Mouse (Mus musculus) large intestine, adult 2 months (tissue): ENCODE results near the gene Olfr221. TPM values are rescaled to one million over a fixed set of nuclear protein-coding genes. Genes with fewer than 3 reads are reported as not detected.

Experiments used
- DNase-seq: peaks from one replicate; pipeline ENCODE4 v3.0.0-alpha.2; 2012; ENCODE audit warnings: low read depth, low spot score
- WGBS: fragments of 180-500 bp; shearing (Covaris S2); methylation state at CpG from one replicate; pipeline ENCODE4 v1.1.7; 2018; 5-methylcytosine and 5-hydroxymethylcytosine counted together
- polyA plus RNA-seq: library from polyadenylated mRNA; depleted of rRNA; stranded (reverse); fragments of >200 nt; gene quantifications from 2 replicates; pipeline ENCODE4 v1.2.3, GENCODE M21; 2012

Olfr221 gene
- polyA plus RNA-seq, 1 experiment: not detected

DNA sequence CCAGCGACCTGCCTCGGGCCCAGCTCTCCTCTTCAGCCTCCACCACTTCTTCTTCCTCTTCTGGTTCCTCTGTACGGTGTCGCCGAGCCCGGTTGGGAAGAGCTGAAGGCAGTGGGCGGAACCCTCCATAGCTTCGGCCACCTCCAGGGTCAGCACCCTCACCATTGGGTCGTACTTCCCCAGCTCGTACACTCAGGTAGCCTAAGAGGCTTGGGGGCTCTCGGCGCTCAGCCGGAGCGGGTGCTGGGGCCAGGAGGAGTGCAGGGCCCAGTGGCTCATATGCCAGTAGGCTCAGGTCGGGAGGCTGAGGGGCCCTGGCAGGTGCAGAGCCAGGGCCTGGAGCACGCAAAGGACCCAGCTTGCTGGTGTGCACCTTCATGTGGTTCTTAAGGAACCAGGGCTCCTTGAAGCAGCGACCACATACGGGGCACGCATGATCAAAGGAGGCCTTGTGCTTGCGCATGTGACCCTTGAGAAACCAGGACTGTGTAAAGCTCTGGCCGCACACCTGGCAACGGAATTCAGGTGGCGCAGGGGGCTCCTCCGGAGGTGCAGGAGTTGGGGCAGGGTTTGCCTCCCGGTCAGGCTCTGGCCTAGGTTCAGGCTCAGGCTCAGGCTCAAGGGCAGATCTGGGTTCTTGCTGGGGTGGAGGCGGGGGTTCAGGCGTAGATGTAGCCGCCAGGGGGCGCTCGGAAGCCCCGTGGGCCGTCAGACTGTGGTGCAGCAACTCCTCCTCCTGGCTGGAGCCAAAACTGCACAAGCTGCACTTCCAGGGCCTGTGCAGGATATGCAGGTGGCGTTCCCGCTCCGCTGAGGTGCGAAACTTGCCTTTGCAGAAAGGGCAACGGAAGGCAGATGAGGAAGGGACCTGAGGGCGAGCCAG is 33.7 kb downstream of the Olfr221 start:
- DNase-seq: no peak
- WGBS: 51% methylated on average over 38 of the region's 38 CpGs

DNA sequence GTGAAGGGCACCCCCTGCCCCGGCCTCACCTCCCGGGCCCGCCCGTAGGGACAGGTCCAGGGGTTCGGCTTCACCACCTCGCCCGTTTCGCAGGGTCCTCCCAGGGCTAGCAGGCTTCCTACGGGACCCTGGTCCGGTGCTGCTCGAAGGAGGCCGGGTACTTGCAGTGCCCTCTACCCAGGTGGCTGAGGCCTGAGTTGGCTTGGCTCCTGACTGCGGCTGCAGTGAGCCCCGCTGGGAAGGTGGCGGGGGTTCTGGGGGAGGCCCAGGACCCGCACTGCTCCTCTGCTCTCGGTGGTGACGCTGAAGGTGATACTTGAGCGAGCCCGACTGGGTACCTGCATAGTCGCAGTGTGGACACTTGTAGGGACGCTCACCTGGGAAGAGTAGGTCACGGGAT is 35.5 kb downstream of the Olfr221 start:
- WGBS: 93% methylated on average over 23 of the region's 23 CpGs
- no peak for DNase-seq

DNA sequence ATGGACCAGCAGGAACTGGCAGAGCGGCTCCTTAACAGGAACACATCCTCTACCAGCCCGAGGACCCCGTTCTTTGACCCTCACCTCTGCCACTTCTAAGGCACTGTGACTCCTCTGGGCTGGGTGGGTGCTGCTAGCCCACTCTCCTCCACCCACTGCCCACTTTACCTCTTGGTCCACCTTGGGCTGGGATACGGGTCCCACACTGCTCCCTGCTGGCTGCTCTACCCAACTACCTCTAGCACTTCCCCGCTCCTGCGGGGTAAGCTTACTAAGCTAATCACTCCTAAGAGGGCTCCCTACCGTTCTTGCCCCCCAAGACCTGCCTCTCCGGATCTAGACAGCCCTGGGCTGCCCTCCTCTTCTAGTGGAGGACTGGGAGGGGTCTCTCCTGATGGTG is 36.0 kb downstream of the Olfr221 start:
- 81% methylated on average over 8 of the region's 8 CpGs for WGBS

DNA sequence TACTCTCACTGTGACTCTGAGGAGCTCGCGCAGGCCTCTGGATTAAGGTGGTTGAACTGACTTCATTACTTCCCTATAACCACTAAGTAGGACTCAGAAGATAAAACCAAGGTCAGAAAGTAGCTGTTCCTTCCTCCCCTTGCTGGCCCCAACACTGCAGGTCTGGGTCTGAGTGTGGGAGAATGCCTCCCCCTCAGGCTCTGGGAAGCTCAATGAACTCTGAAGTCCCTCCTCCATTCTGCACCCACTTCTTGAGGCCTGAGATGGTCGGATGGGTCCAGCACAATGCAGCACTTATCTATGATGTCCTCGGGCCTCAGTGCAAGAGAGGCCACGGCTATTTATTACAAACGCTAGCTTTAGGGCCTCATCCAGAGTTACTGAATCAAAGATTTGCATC is 36.6 kb downstream of the Olfr221 start:
- no peak for DNase-seq
- WGBS: 78% methylated on average over 6 of the region's 6 CpGs

More for the DNA sequence above, 36.0 kb downstream of the Olfr221 start:
- no peak for DNase-seq

DNA sequence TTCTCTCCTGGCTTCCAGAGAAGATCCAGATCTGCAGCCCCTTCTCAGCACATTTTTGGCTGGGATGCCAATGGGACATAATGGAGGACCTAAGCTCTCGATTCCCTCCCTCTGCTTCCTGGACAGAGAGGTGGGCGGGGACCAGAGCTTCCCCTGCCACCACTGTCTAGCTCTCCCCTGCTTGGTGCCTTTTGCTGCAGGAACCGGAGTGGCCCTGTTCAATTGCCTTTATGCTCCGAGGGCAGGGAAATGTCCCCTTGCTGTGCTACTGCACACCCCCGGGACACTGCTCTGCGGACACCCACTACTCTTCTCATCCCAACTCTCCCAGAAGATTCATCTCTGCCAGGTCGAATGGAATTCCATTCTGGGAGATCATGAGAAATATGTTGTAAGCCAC is 37.1 kb downstream of the Olfr221 start:
- 69% methylated on average over 7 of the region's 7 CpGs for WGBS
- DNase-seq: no peak

DNA sequence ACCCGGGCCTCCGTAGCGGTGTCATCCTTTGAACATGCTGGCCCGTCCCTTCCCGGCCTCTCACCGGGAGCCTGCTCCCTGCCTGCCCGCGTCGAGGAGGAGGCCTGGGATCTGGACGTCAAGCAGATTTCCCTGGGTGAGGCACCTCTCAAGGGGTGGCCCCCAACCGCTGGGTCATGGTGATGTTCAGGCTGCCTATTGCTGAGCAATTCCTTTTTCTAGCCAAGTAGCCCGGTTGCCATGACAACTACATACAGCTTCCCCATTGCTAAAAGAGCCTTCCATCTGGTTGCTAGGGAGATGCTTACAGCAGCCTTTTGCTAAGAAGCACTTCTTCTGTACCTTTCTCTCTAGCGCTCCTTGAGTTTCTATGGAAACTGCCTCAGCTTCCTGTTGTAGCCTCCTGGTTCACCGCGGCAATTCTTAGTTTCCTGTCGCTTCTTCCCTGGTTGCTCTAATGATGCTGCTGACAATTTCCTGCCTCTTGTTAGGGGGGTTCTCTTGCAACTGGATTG is 38.2 kb downstream of the Olfr221 start:
- DNase-seq: no peak
- WGBS: 77% methylated on average over 16 of the region's 16 CpGs

DNA sequence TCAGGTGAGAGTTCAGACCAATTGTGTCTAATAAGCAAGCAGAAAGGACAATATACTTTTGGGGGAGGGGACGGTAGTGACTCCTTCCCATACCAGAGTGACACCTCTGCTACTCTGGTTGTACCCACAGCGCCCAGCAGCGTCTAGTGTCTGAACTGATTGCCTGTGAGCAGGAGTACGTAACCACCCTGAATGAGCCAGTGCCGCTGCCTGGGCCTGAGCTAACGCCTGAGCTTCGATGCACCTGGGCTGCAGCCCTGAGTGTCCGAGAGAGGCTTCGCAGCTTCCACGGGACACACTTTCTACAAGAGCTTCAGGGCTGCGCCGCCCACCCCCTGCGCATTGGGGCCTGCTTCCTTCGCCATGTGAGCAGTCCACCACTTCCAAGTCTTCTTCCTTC is 44.8 kb downstream of the Olfr221 start:
- DNase-seq: no peak
- 96% methylated on average over 14 of the region's 14 CpGs for WGBS

DNA sequence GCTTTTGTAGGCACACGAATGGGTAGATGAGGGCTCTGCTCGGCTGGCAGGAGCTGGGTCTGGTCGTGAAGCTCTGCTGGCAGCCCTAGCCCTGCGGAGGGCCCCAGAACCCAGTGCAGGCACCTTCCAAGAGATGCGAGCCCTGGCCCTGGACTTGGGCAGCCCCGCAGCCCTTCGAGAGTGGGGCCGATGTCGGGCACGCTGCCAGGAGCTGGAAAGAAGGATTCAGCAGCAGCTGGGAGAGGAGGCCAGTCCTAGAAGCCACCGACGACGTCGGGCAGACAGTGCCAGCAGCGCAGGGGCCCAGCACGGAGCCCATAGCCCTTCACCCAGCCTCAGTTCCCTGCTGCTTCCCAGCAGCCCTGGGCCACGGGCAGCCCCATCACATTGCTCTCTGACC is 45.4 kb downstream of the Olfr221 start:
- WGBS: 68% methylated on average over 17 of the region's 17 CpGs
- DNase-seq: no peak

DNA sequence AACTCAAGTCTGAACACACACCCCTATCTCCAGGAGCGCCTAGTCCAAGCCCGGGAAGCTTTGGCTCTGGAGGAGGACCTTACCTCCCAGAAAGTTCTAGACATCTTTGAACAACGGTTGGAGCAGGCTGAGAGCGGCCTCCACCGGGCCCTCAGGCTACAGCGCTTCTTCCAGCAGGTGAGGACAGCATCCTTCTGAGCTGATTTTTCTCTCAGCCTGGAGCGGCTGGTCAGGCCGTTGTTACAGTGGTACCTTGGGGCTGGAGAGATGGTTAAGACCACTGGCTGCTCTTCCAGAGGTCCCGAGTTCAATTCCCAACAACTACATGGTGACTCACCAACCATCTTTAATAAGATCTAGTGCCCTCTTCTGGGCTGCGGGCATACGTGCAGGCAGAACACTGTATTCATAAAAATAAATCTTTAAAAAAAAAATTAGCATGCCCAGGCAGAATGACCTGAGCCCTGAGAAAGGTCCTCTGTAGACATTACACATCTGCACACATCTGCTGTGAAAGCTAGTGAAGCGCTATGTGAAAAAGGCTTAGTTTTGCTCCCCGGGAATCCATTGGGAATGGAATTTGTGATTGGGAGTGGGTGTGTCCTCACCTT is 45.9 kb downstream of the Olfr221 start:
- WGBS: 83% methylated on average over 13 of the region's 13 CpGs
- no peak for DNase-seq

DNA sequence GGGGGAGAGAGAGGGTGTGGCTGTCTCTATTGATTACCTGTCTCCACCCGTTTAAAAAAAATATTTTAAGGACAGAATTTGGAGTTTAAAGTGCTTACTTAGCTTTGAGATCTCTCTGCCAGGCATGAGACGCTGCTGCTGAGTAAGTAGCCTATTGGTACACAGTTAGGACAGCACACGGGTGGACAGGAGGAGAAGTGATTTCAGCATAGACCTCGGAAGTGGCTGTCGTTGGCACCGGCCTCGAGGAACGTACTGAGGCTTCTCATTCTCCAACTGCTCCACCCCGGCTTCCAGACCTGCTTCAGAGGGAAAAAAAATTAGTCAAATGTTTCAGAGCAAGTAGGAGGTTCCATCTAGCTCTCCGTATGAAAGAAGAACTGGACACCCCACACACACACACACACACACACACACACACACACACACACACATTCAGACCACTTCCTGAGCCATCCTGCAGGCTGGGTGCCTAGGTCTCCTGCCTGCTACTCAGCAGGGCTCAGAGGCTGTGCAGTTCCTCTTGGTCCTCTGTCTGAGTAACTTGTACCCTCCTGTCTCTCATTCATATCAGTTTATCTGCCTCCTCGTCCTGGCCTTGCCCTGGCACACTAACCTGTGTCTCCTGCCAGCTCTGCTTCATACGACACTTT is 46.9 kb downstream of the Olfr221 start:
- WGBS: 63% methylated on average over 12 of the region's 12 CpGs
- no peak for DNase-seq

DNA sequence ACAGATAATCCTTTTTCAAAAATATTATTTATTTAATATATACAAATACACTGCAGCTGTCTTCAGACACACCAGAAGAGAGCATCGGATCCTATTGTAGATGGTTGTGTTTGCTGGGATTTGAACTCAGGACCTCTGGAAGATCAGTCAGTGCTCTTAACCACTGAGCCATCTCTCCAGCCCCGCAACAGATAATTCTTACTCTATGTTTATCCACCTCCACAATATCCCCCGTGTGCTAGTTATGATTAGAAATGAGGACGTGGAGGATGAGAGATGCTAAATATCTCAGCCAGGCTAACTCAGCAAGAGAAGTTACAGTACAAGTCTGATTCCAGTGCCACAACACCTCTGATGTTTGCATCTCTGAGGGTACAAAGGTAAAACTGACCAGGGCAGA is 47.8 kb downstream of the Olfr221 start:
- 88% methylated on average over 4 of the region's 4 CpGs for WGBS
- DNase-seq: no peak

DNA sequence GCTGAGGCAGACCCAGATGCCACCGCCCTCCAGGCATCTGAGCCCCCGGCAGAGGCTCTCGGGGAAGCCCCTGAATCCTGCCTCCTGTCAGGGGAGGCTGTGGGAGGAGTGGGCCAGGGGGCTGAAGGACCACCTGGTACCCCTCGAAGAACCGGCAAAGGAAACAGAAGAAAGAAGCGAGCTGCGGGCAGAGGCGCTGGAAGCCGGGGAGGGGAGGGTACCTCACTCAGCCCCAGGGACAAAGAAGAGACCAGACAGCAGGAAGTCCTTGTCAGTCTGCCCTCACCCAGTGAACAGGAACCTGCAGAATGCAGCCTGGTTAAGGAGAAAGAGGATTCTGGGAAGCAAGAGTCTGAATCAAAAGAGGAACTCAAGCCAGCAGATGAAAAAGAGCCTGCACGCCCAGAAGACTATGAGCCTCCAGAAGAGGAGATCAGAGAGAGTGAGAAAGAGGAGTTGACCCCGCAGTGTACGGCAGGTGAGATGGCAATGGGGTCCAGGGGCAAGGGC is 52.7 kb downstream of the Olfr221 start:
- WGBS: 85% methylated on average over 12 of the region's 12 CpGs
- no peak for DNase-seq

DNA sequence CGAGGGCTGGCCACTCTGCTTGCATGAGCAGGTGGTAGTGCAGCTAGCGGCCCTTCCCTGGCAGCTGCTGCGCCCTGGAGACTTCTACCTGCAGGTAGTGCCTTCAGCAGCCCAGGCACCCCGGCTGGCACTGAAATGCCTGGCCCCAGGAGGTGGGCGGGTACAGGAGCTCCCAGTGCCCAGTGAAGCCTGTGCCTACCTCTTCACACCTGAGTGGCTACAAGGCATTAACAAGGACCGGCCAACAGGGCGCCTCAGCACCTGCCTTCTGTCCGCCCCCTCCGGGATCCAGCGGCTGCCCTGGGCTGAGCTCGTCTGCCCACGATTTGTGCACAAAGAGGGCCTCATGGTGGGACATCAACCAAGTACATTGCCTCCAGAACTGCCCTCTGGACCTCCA is 53.5 kb downstream of the Olfr221 start:
- no peak for DNase-seq
- WGBS: 80% methylated on average over 12 of the region's 12 CpGs

DNA sequence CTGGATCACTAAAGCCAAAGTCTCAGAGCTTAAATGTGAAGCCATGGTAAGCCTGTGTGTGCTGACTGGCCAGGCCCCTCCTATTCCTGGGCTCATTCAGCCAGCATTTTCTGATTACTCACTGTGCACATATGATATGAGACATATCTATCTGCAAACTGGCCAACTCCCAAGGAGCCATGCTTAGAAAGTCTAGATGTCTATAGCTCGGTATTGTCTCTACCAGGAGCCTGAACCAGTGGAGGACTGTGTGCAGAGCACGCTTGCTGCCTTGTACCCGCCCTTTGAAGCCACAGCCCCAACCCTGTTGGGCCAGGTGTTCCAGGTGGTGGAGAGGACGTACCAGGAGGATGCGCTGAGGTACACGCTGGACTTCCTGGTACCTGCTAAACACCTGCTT is 55.1 kb downstream of the Olfr221 start:
- no peak for DNase-seq
- 31% methylated on average over 6 of the region's 6 CpGs for WGBS

DNA sequence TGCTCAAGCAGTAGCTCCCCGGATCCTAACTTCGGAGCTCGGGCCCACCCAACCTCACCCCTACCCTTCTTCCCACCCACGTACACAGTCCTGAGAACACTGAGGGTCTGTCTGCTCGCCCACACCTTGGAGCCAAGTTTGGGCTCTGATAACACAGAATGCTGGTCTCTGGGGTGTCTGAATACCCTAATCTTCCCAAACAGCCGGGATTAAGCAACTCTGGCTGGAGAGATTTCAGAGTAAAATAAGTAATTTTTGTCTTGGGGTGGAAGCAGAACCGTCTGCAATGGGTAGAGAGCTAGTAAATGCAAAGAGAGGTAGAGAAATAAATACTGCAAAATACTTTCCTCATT is 56.1 kb downstream of the Olfr221 start:
- DNase-seq: no peak
- 61% methylated on average over 7 of the region's 7 CpGs for WGBS

DNA sequence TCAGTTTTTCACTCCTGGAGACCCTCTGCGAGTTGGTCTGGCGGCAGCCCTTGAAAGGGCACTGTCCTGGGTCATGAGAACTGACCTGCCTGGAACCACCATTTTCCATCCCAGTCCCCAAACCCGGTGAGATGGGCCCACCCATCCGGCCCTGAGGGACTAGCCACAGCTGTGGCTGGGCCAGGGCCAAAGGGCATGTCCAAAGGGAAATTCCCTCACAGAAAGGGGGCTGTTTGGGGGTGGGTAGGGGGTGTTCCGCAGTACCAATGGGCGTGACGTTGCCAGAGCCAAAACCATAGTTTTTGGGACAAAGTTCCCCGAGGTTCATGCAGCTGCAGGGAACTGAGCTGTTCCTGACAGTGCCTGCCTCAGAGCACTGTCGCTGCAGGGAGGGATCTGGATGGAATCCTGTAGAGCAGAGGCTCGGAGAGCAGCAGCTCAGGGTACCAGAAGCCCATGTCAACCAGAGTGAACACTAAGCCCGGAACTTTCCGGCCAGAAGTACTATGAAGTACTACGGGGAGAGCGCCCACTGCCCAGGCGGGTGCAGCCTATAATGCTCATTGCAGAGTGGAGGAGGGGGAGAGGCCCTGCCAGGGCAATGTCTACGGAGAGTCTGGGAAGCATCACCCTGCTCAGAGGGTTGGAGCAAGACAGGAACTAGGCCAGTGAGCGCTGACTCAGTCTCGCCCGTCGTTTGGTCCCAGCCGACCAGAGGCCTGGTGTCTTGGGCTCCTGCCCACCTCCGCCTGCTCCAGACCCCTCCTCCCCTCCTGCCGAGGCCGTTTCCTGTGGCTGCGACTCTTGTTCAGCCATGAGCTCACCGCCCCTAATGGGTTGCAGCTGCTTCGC is 56.7 kb downstream of the Olfr221 start:
- DNase-seq: no peak
- WGBS: 23% methylated on average over 27 of the region's 27 CpGs

DNA sequence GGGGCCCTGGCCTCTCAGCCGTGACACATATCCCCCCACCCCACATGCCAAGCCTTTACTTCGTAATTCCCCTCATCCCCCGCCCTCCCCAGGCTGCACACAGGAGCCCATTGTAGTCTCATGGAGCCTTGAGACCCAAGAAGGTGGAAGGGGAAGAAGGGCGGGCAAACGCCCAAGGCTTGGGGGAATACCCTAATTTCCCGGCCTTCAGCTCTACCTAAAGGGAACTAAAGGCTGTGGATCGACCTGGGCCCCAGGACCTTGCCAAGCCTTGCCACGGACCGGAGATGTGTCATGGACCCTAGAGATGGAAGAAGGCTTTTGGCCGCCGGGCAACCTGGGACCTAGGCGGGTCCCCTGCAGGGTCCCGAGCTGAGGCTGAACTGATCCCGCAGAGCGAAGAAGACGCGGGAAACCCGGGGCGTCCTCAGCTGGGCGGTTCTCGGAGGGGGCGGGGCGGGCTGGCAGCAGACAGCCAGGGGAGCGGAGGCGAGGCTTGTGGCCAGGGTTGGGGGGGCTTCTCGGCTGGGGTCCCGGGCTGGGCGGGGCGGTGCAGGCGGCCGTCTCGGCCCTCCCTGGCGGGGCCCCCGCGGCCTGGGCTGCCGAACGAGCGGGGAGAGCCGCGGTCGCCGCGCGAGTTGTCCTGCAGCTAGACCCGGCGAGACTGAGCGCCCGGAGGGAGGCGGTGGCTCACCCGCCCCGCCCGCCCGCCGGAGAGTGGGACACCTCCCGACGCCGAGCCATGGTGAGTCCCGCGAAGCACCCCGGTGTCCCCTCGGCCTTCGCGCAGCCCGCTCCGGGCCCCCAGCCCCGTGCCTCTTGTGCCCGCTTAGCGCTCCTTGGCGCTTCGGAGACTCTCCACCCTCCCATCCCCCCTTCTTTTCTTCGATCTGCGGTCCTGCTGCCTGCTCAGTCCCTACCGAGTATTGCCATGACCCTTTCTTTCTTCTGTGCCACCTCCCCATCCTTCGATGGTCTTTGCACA is 57.7 kb downstream of the Olfr221 start, which contains the start of gene Arhgef40:
Arhgef40 (plus strand) TSS at position 473 of the 985 bp plus-strand sequence.
- DNase-seq: no peak
- 2% methylated on average over 68 of the region's 74 CpGs for WGBS
